Mouse (Mus musculus) heart, embryonic 11.5 days (tissue): ENCODE data around the gene Srd5a3. TPM values are rescaled to one million over a fixed set of nuclear protein-coding genes. Genes with fewer than 3 reads are reported as not detected.

Experiments
- ATAC-seq: fragments of 200-750 bp; cut with Nextera tagmentation; replicated peaks from 2 replicates; pipeline ENCODE4 v1.8.0; 2017; ENCODE audit warnings: moderate library complexity; ENCODE audit not compliant: insufficient number of reproducible peaks, low FRiP score, low TSS enrichment
- H3K27ac ChIP-seq: fragments of 300-500 bp; sonication (generic); 2 replicates; pipeline ENCODE4 v1.5.1; 2014; ENCODE audit warnings: mild to moderate bottlenecking, low read depth, low read length
- H3K27me3 ChIP-seq: fragments of 300-500 bp; sonication (generic); 2 replicates; pipeline ENCODE4 v1.6.1; 2014; ENCODE audit warnings: mild to moderate bottlenecking, low read length, mixed read lengths; ENCODE audit not compliant: control insufficient read depth, insufficient read depth
- H3K36me3 ChIP-seq: fragments of 300-500 bp; sonication (generic); 2 replicates; pipeline ENCODE4 v1.6.1; 2014; ENCODE audit warnings: mild to moderate bottlenecking, low read length, moderate library complexity, mixed read lengths; ENCODE audit not compliant: control insufficient read depth, insufficient read depth
- H3K4me1 ChIP-seq: fragments of 300-500 bp; sonication (generic); 2 replicates; pipeline ENCODE4 v1.6.1; 2014; ENCODE audit warnings: low read length; ENCODE audit not compliant: control insufficient read depth, insufficient read depth
- H3K4me2 ChIP-seq: fragments of 300-500 bp; sonication (generic); 2 replicates; pipeline ENCODE4 v1.6.1; 2014; ENCODE audit warnings: mild to moderate bottlenecking, moderate library complexity
- H3K4me3 ChIP-seq: fragments of 300-500 bp; sonication (generic); 2 replicates; pipeline ENCODE4 v1.5.1; 2014; ENCODE audit warnings: low read depth, low read length
- H3K9ac ChIP-seq: fragments of 300-500 bp; sonication (generic); 2 replicates; pipeline ENCODE4 v1.6.1; 2014; ENCODE audit warnings: mild to moderate bottlenecking, low read depth, low read length, moderate library complexity
- H3K9me3 ChIP-seq: fragments of 300-500 bp; sonication (generic); replicated peaks from 2 replicates; pipeline ENCODE4 v1.6.1; 2016; ENCODE audit warnings: low read length; ENCODE audit not compliant: control insufficient read depth
- WGBS: fragments of 180-500 bp; shearing (Covaris S2); extraction: QIAGEN DNeasy Blood & Tissue Kit; methylation state at CpG from one replicate; pipeline ENCODE4 v1.1.7; 2014; ENCODE audit not compliant: insufficient replicate concordance; 5-methylcytosine and 5-hydroxymethylcytosine counted together
- polyA plus RNA-seq: library from polyadenylated mRNA; unstranded; fragments of >200 nt; fragmentation: Nextera tagmentation; extraction: Ambion mirVana; gene quantifications from 2 replicates; pipeline ENCODE4 v1.2.1, GENCODE M21; 2014

Gene Srd5a3
- polyA plus RNA-seq, 1 experiment from 2014 or later = 21.2 TPM

DNA sequence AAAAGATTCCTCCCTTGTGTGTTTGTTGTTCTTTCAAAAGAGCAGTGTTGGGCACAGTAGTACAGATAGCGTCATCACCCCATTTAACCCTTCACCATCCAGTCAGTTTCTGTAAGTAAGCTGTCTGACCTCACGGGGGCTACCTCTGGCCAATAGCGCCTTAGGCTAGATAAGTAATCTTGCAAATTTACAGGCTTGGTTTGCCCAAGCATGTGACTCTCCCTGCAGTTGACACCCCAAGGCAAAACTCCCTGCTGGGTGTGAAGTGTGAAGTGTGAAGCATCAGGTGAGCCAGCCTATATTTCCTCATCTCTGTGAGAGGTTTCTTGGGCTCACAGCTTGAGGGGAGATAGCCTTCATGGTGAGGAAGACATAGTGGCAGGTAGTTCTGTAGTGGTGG, 20.0 kb downstream of the Srd5a3 start:
- no peak overlapping the region for H3K9ac ChIP-seq
- no peak overlapping the region for H3K4me2 ChIP-seq
- no peak overlapping the region for H3K27ac ChIP-seq
- H3K4me3 ChIP-seq = no peak overlapping the region
- H3K27me3 ChIP-seq = no peaks in the 10 kb centered on the region
- H3K36me3 ChIP-seq = no peaks in the 10 kb centered on the region
- no peak for ATAC-seq
- no peaks in the 10 kb centered on the region for H3K9me3 ChIP-seq
- WGBS = 17% methylated on average over 3 of the region's 3 CpGs
- peaks cover 8% of the 10 kb centered on the region for H3K4me1 ChIP-seq

GRCm38 (mm10) chr5:76161491-76161890, 21.4 kb downstream of the Srd5a3 start:
- no peak for ATAC-seq
- 73% methylated on average over 6 of the region's 6 CpGs for WGBS
- Histone ChIP-seq H3K27me3 (no peaks in the 10 kb centered on the region), H3K9ac (no peak overlapping the region), H3K9me3 (no peaks in the 10 kb centered on the region), H3K27ac (no peak overlapping the region), H3K4me1 (peaks cover 3% of the 10 kb centered on the region; the same call in 1 of the 2 replicates), H3K4me3 (no peak overlapping the region), H3K36me3 (no peaks in the 10 kb centered on the region), H3K4me2 (no peak overlapping the region)

GRCm38 (mm10) chr5:76162926-76163325, 22.9 kb downstream of the Srd5a3 start:
- Histone ChIP-seq H3K4me3 (no peak overlapping the region), H3K9me3 (no peaks in the 10 kb centered on the region), H3K36me3 (no peaks in the 10 kb centered on the region), H3K9ac (no peak overlapping the region), H3K4me2 (no peak overlapping the region), H3K27me3 (no peaks in the 10 kb centered on the region), H3K4me1 (peaks cover 3% of the 10 kb centered on the region; the same call in 1 of the 2 replicates), H3K27ac (no peak overlapping the region)
- no peak for ATAC-seq
- 74% methylated on average over 5 of the region's 5 CpGs for WGBS

DNA sequence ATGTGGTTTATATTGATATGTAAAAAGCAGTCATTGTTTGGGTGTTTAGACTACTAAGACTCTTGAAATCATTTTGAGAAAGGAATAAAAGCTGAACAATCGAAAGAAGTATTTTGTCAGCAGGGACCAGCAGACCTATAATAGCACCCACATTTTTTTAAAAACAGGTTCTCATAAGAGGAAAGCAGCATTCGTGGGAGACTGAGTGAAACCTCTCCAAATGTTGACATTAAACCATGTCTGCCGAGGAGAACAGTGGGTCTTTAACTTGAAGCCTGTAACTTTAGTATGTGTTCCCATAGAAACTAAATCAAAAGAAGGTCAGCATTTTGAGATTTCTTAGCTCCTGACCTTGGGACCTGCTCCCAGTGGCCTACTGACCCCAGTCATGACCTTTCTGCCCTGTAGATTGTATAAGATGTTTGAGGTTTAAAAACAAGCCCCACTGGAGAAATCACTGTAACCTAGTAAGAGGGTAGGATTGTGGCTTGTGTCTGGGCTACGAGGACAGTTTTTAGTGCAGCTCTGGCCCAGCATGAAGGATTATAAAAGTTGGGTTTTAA, 23.8 kb downstream of the Srd5a3 start:
- no peak overlapping the region for H3K4me2 ChIP-seq
- no peak overlapping the region for H3K9ac ChIP-seq
- no peaks in the 10 kb centered on the region for H3K9me3 ChIP-seq
- no peak overlapping the region for H3K4me3 ChIP-seq
- ATAC-seq = no peak
- no peaks in the 10 kb centered on the region for H3K27me3 ChIP-seq
- peaks cover 3% of the 10 kb centered on the region; the same call in 1 of the 2 replicates for H3K4me1 ChIP-seq
- WGBS = 77% methylated on average over 4 of the region's 4 CpGs
- H3K27ac ChIP-seq = no peak overlapping the region
- no peaks in the 10 kb centered on the region for H3K36me3 ChIP-seq

- ATAC-seq = no peak
These were observed 24.8 kb downstream of the Srd5a3 start for GRCm38 (mm10) chr5:76164827-76165226.

GRCm38 (mm10) chr5:76170522-76170921, 30.5 kb downstream of the Srd5a3 start:
- Histone ChIP-seq H3K27me3 (no peaks in the 10 kb centered on the region), H3K9ac (no peak overlapping the region), H3K4me2 (no peak overlapping the region), H3K27ac (no peak overlapping the region), H3K4me3 (no peak overlapping the region), H3K36me3 (no peaks in the 10 kb centered on the region), H3K4me1 (no peaks in the 10 kb centered on the region), H3K9me3 (no peaks in the 10 kb centered on the region)
- 70% methylated on average over 4 of the region's 4 CpGs for WGBS
- no peak for ATAC-seq

More at GRCm38 (mm10) chr5:76164827-76165226, 24.8 kb downstream of the Srd5a3 start:
- no peak overlapping the region for H3K27ac ChIP-seq
- H3K4me3 ChIP-seq = no peak overlapping the region
- H3K9me3 ChIP-seq = no peaks in the 10 kb centered on the region
- no peak overlapping the region for H3K4me2 ChIP-seq
- peaks cover 3% of the 10 kb centered on the region; the same call in 1 of the 2 replicates for H3K4me1 ChIP-seq
- no peaks in the 10 kb centered on the region for H3K36me3 ChIP-seq
- H3K27me3 ChIP-seq = no peaks in the 10 kb centered on the region
- 75% methylated on average over 7 of the region's 7 CpGs for WGBS
- no peak overlapping the region for H3K9ac ChIP-seq

- no peaks in the 10 kb centered on the region for H3K4me1 ChIP-seq
- H3K4me3 ChIP-seq = no peak overlapping the region
- no peaks in the 10 kb centered on the region for H3K9me3 ChIP-seq
- no peaks in the 10 kb centered on the region for H3K36me3 ChIP-seq
- no peak overlapping the region for H3K4me2 ChIP-seq
- H3K27ac ChIP-seq = no peak overlapping the region
- H3K27me3 ChIP-seq = no peaks in the 10 kb centered on the region
- H3K9ac ChIP-seq = no peak overlapping the region
- ATAC-seq = no peak
These were observed 31.0 kb downstream of the Srd5a3 start for GRCm38 (mm10) chr5:76171039-76171438.

DNA sequence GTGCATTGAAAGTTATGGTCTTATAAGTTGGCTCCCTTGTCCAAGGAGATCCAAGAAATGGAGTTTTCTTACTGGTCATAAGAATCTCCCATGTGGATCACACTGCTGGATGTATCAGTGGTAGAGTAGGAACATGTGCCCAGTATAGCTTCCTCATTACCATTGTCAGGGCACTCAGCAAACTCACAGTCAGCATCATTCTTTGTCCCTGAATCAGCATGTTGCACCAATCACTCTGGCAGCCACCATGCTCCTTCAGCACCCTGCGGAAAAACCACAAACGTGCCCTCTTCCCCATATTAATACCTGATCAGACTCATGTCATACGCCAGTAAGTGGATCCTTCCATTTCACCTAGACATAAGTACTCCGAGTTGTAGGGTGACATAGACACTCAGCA, 35.0 kb downstream of the Srd5a3 start:
- no peak overlapping the region for H3K4me3 ChIP-seq
- no peak overlapping the region for H3K4me2 ChIP-seq
- H3K36me3 ChIP-seq = no peaks in the 10 kb centered on the region
- H3K4me1 ChIP-seq = peaks cover 11% of the 10 kb centered on the region; the same call in 1 of the 2 replicates
- no peak for ATAC-seq
- 82% methylated on average over 4 of the region's 4 CpGs for WGBS
- no peak overlapping the region for H3K27ac ChIP-seq
- H3K27me3 ChIP-seq = no peaks in the 10 kb centered on the region
- H3K9ac ChIP-seq = no peak overlapping the region
- H3K9me3 ChIP-seq = no peaks in the 10 kb centered on the region

DNA sequence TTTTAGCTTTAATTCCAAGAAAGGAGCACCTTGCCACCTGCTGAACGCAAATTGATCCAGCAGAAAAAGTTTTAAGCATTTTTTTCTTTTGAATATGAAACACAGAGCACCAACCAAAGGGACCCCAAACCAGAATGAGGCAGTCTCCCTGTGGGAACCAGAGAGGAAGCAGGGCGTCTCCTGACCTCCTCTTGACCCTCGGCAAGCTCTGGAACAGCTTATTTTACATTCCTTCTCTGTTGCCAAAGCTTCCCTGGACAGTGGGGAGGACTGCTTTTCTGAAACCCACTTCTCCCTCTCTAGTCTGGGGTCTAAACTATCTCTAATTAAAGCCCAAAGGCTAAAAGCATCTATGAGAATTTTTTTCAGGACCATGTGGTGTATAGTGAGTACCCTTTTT, 36.3 kb downstream of the Srd5a3 start:
- H3K4me2 ChIP-seq = peak overlapping the region; percentile 8; the same call in 1 of the 2 replicates

More for the DNA sequence above, 36.3 kb downstream of the Srd5a3 start:
- ATAC-seq = no peak
- H3K9me3 ChIP-seq = no peaks in the 10 kb centered on the region
- WGBS = 30% methylated on average over 3 of the region's 3 CpGs
- H3K27me3 ChIP-seq = no peaks in the 10 kb centered on the region
- peaks cover 11% of the 10 kb centered on the region; the same call in 1 of the 2 replicates for H3K4me1 ChIP-seq
- H3K9ac ChIP-seq = no peak overlapping the region
- peak overlapping the region; percentile 46; the same call in 1 of the 2 replicates for H3K27ac ChIP-seq
- no peak overlapping the region for H3K4me3 ChIP-seq
- no peaks in the 10 kb centered on the region for H3K36me3 ChIP-seq
